Mouse (Mus musculus): ENCODE data around the gene Afg1l.

Afg1l gene

GRCm38 (mm10) chr10:42264195-42264594 lies 214.2 kb downstream of the Afg1l start:
- no peak for DNase-seq

GRCm38 (mm10) chr10:42263701-42264100 lies 214.7 kb downstream of the Afg1l start:
- no peak for DNase-seq
